Mouse (Mus musculus) heart, postnatal 0 days (tissue): Measurements from ENCODE around the gene Gm49358.

ENCODE experiments used
- CTCF ChIP-seq: IDR thresholded peaks from 2 replicates; pipeline ENCODE4 v1.5.1; 2016; ENCODE audit warnings: antibody characterized with exemption, control low read depth, low read depth
- EP300 ChIP-seq: IDR thresholded peaks from 2 replicates; pipeline ENCODE4 v1.6.1; 2016; ENCODE audit warnings: antibody characterized with exemption, low read depth

GRCm38 (mm10) chr10:86761236-86761635 is 2.5 kb upstream of the Gm49358 start:
- no peak for TF ChIP-seq CTCF
- TF ChIP-seq EP300: no peak
